Mouse (Mus musculus) small intestine, adult 10 weeks (tissue): Measurements from ENCODE around the gene Gm9999. TPM values are rescaled to one million over a fixed set of nuclear protein-coding genes. Genes with fewer than 3 reads are reported as not detected.

Experiments used
- polyA plus RNA-seq: library from polyadenylated mRNA; stranded (reverse); fragments of 350-450 nt; fragmentation: Illumina TruSeq; extraction: RNeasy Lipid Tissue Mini Kit (QIAGEN cat#74804); gene quantifications from one replicate; pipeline ENCODE4 v1.2.3, GENCODE M21; 2014; ENCODE audit warnings: low replicate concordance

The Gm9999 gene
- polyA plus RNA-seq, result not detected

GRCm38 (mm10) chr7:46983280-46983679 lies at the start of gene Gm9999:
Gm9999 (plus strand) TSS chr7:46983580.

GRCm38 (mm10) chr7:46957831-46958691 lies 25.3 kb upstream of the Gm9999 start, which contains the start of gene Uevld:
Uevld (minus strand) TSS chr7:46958527.

GRCm38 (mm10) chr7:47008168-47008993 lies 25.0 kb downstream of the Gm9999 start, which contains the start of gene Spty2d1:
Spty2d1 (minus strand) TSS chr7:47008411.

Other genes starting within 250 kb of the Gm9999 start
- not detected for gene Saa1, start 240.6 kb upstream of the Gm9999 start, polyA plus RNA-seq
- gene Saa2, start 231.8 kb upstream of the Gm9999 start, polyA plus RNA-seq, result not detected
- 56.1 TPM for gene Hps5, start 187.5 kb upstream of the Gm9999 start, polyA plus RNA-seq
- gene Gtf2h1, start 187.5 kb upstream of the Gm9999 start, polyA plus RNA-seq, result 95.5 TPM
- 549 TPM for gene Ldha, start 142.1 kb upstream of the Gm9999 start, polyA plus RNA-seq
- 0.59 TPM for gene Ldhc, start 122.4 kb upstream of the Gm9999 start, polyA plus RNA-seq
- gene Tsg101, start 63.6 kb upstream of the Gm9999 start, polyA plus RNA-seq, result 369 TPM
- 26.0 TPM for gene Uevld, start 25.1 kb upstream of the Gm9999 start, polyA plus RNA-seq
- gene Spty2d1, start 24.8 kb downstream of the Gm9999 start, polyA plus RNA-seq, result 39.5 TPM
- 3.6 TPM for gene Tmem86a, start 67.0 kb downstream of the Gm9999 start, polyA plus RNA-seq
- gene Ptpn5, start 150.1 kb downstream of the Gm9999 start, polyA plus RNA-seq, result 0.26 TPM
- not detected for gene Mrgpra6, start 221.3 kb downstream of the Gm9999 start, polyA plus RNA-seq